Mouse (Mus musculus) small intestine, adult 2 months (tissue): ENCODE measurements at regions not wholly inside any gene's neighbourhood (a gene's known extent, or its start where the extent isn't known, plus 50 kb on each side); places are given as distances from the start of the nearest gene placed in this dataset.

ENCODE experiments used
- CTCF ChIP-seq: fragments of 200-500 bp; IDR thresholded peaks from 2 replicates; pipeline ENCODE4 v1.5.1; 2012; ENCODE audit warnings: low read depth, mild to moderate bottlenecking, control low read depth, inconsistent platforms, low read length, moderate library complexity, mixed read lengths; ENCODE audit not compliant: insufficient replicate concordance, insufficient read length; ENCODE audit errors: extremely low read depth
- POLR2A ChIP-seq: fragments of 200-500 bp; IDR thresholded peaks from 2 replicates; pipeline ENCODE4 v1.6.1; 2012; ENCODE audit warnings: low read depth, mild to moderate bottlenecking, control low read depth, inconsistent platforms, low read length, moderate library complexity

- TF ChIP-seq CTCF, result no peak
- TF ChIP-seq POLR2A, result no peak
Observed at GRCm38 (mm10) chr9:117784186-117784591, 154.5 kb upstream of the Rbms3 start.
